Mouse (Mus musculus): ENCODE measurements at regions not wholly inside any gene's neighbourhood (a gene's known extent, or its start where the extent isn't known, plus 50 kb on each side); places are given as distances from the start of the nearest gene placed in this dataset.
A peak's percentile ranks its signal among the peaks of the same experiment; 100 is the strongest.

- DNase-seq = no peak
Observed at GRCm38 (mm10) chr3:50888571-50889210, 335.6 kb upstream of the Noct start.

- no peak for DNase-seq
Observed at GRCm38 (mm10) chr3:50890537-50890936, 333.7 kb upstream of the Noct start.

- no peak for DNase-seq
Observed at GRCm38 (mm10) chr3:50898179-50898578, 326.1 kb upstream of the Noct start.

- DNase-seq = peak; percentile 23
Observed at GRCm38 (mm10) chr3:50899830-50900350, 324.4 kb upstream of the Noct start.

- DNase-seq = no peak
Observed at GRCm38 (mm10) chr3:50900566-50900965, 323.7 kb upstream of the Noct start.

- DNase-seq = no peak
Observed at GRCm38 (mm10) chr3:50901321-50901720, 322.9 kb upstream of the Noct start.

GRCm38 (mm10) chr3:50902933-50903332, 321.3 kb upstream of the Noct start:
- DNase-seq = no peak

DNA sequence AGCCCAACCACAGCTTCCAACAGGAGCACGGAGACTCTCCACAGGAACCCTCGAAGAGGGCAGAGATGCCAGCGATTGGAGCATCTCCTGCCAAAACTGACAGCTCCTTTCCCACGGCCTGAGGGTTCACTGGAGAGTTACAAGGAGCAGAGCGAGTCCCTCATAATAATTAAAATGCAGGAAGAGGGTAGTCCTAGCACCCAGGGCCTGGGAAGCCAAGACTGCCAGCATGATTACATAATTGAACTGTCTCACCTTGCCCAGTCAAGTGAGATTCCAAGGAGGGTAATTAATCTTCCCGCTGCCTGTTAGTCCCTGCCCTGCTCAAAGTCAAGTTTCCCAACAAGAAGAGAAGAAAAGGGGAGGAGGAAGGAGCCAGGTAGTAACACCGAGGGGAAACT, 319.5 kb upstream of the Noct start:
- peak; percentile 81 for DNase-seq

GRCm38 (mm10) chr3:50905274-50905992, 318.8 kb upstream of the Noct start:
- DNase-seq = peak; percentile 19

DNA sequence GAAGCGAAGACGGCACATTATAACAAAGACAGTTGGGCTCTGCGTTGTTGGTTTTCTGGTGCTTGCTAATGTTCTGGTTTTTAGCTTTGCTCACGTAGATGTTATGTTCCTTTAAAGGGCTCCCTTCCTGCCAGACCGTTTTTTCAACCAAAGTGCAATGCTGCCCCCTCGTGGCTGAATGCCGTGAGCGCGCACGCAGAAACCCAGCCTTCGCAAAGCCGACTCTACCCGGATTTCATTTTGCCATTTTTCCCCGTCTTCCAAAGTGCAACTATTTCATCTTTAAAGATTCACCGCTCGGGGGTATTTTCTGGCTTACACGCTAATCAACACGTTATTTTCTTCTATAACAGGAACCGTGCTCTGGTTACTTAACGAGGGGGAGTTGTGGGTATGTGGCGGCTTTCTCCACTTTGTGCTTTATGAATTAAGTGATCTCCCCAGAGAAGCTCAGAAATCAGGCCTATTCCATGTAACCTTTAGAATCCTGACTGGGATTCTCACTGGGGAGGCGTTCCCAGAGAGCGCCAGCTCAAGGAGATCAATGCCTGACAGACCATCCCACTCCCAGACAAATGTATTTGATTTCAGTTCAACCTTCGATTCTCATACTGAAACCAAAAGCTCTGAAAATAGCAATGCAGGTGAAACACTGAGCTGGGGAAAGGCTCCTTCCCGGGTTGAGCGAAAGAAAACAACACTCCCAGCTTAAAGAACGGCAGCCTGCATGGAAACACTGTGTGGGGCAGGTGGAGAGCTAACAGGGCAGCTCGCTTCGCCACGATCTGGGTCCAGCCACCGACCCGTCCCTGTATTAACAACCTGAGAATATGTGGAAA, 318.0 kb upstream of the Noct start:
- DNase-seq = peak; percentile 79

DNA sequence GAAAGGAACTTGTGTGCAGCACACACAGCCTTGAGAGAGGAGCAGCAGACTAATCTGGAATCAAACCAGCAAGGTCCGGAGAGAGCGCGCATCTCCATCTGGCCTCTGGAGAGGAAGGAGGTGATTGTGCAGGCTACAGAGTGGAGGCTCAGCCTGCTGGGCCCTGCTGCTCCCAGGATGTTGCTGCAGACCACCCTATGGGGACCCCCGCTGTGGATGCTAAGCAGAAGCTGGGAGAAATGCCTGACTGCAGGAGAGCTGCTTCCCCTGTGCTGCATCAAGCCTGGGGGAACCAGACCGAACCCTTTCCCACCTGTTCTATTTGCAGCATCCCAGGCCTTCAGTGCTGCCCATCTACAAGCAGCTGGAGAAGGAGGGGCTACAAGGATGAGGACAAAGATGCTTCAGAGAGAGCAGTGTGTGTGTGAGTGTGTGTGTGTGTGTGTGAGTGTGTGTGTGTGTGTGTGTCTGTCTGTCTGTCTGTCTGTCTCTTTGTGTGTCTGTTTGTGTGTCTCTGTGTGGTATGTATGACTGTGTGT, 311.2 kb upstream of the Noct start:
- no peak for DNase-seq

- no peak for DNase-seq
Observed at GRCm38 (mm10) chr3:50914866-50915365, 309.3 kb upstream of the Noct start.

GRCm38 (mm10) chr3:50916305-50916854, 307.9 kb upstream of the Noct start:
- DNase-seq = no peak

GRCm38 (mm10) chr3:50922347-50922746, 301.9 kb upstream of the Noct start:
- DNase-seq = no peak

GRCm38 (mm10) chr3:50922832-50923231, 301.4 kb upstream of the Noct start:
- DNase-seq = no peak

- DNase-seq = no peak
Observed at GRCm38 (mm10) chr3:50923327-50923726, 300.9 kb upstream of the Noct start.

GRCm38 (mm10) chr3:50927318-50927717, 296.9 kb upstream of the Noct start:
- no peak for DNase-seq

DNA sequence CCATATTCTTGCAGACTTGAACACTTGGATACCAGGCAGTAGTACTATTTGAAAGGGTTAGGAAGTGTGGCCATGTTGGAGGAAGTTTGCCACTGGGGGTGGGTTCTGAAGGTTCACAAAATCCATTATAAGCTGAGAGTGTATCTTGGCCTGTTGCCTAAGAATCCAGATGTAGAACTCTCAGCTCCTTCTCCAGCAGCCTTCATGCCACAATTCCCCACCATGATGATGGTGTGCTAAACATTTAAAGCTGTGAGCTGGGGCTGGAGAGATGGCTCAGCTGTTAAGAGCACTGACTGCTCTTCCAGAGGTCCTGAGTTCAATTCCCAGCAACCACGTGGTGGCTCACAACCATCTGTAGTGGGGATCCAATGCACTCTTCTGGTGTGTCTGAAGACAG, 295.2 kb upstream of the Noct start:
- DNase-seq = no peak

DNA sequence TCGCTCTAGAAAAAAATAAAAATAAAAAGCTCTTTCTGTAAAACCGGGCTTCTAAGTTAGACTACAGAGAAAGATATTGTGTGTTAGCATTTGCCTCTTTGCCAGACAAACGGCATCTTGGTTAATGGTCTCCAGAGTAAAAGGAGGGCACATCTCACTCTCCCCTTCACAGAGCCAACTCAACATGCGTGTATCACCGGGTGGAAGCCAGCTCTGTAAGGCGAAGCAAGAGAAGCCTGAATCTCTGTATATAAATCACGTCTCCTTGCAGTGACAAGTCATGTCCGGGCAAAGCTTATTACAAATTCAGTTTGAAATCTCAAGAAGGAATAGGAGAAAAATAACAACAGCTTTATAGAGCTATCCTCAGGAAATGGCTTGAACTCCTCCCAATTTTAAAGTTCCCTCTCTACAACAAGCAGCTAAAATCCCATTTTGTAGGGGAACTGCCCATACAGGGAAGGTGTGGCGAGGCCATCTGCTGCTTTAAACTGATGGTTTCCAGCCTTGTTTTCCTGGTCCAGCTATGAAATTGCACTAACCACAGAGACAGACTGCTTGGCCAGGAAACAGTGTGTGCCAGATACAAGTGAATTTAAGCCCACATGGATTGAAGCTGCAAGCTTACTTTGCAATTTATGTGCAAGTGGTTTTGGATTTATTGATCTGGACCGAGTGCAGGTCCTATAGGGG, 291.7 kb upstream of the Noct start:
- peak; percentile 78 for DNase-seq

DNA sequence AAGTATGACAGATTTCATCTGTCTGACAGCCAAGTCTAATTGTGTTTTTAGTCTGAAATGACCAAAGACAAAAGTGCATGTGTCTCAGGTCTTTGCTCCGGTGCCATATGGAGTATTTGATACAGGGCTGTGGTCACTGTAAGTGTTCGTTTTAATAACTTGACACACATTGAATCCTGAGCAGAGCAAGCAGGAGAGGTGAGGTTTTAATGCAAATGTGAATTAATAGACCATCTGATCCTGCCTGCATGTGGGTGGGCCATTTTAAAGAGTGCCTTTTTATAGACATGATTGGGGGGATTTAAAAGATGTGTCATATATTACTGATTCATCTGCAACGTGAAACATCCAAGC, 291.2 kb upstream of the Noct start:
- no peak for DNase-seq

GRCm38 (mm10) chr3:50939602-50940001, 284.6 kb upstream of the Noct start:
- DNase-seq = no peak

DNA sequence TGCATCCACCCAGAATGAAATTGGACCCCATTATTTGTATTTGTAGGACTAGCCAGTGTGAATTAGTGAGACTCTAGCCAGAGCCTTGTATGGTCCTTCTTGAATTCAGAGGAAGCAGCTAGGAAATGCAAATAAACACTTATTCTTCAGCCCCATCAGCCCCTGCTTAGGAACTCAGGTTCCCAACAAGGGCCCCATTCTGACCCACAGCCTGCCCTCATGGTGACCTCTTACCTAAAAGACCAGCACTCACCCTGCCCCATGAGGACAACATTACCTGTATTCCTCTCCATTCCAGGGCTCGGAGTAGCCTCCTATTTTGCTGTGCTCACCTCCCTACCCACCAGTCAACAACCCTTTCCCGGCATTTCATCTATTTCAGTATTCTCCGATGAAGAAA, 283.6 kb upstream of the Noct start:
- no peak for DNase-seq

Data from cerebellum, adult 11-12 months (tissue).